ENCODE assay signal across 8 mouse cellular contexts in the genomic region with DNA sequence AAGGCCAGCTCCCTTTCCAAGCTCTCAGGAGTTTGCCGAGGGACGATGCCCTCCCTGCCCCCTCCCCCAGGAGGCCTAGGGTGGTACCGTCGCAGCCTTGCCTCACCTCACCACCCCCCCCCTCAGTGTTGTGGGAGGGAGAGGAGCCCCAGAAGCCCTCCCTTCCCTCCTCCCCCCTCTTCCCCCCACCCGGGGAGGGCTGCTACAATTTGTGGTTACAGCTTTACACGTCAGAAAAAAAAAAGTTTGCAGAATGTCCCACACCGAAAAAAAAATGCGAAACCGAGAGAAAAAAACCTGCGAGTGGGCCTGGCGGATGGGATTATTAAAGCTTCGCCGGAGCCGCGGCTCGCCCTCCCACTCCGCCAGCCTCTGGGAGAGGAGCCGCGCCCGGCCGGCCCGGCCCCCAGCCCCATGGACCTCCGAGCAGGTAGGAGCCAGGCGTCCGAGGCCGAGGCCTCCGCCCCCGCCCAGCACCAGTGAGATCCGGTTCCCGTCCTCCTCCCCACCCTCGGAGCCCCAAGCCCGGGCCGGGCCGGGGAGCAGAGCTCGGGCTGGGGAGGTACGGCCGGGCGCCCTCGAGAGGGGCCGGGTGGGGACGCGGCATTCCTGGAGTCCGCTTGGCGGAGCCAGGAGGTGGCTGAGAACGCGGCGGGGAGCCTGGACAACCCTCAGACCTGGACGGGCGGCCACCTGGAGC. TPM values are rescaled to one million over a fixed set of nuclear protein-coding genes. Genes with fewer than 3 reads are reported as not detected.
DNase-seq lines count a peak whose midpoint lies in the region; ATAC-seq and TF ChIP-seq lines count a peak whose summit lies in the region.

A gene (plus strand): TSS at position 168 of the 700 bp plus-strand sequence.
A gene (plus strand): TSS at position 287 of the 700 bp plus-strand sequence.

- H3K27ac ChIP-seq in ES-E14 (ENCODE audit: insufficient read depth, low read depth, low read length, poor library complexity, severe bottlenecking): no peak within 1 kb of the TSS
- peak within 1 kb of the TSS; percentile 87 for H3K27ac ChIP-seq in forebrain, embryonic 10.5 days
- H3K27ac ChIP-seq in hindbrain, postnatal 0 days: no peak within 1 kb of the TSS; the same call in 1 of the 2 replicates

- peak within 1 kb of the TSS; percentile 87 for H3K4me2 ChIP-seq in hindbrain, postnatal 0 days (ENCODE audit: low read depth, low read length)

- peak within 1 kb of the TSS; percentile 74 for H3K9ac ChIP-seq in ES-E14 (ENCODE audit: insufficient read depth, low read depth, low read length, poor library complexity, severe bottlenecking)
- peak within 1 kb of the TSS; percentile 61 for H3K9ac ChIP-seq in hindbrain, postnatal 0 days (replicated peaks; ENCODE audit: low read length)

- peak; percentile 92 for DNase-seq in CD4-positive helper T cell, adult 2 months (ENCODE audit: low read depth, low spot score)
- no peak for DNase-seq in ES-E14 (ENCODE audit: low read depth, low spot score)
- DNase-seq in forebrain, embryonic 10.5 days (ENCODE audit: extremely low spot score, low spot score): peak; percentile 42
- DNase-seq in hindbrain, postnatal 0 days (ENCODE audit: low spot score): no peak
- peak; percentile 72 for DNase-seq in lung, adult 2 months
- peak; percentile 50 for DNase-seq in retina, embryonic 14.5 days (ENCODE audit: low spot score)
- DNase-seq in layer of hippocampus, postnatal 36 days: no peak
- DNase-seq in frontal cortex, postnatal 25 days (ENCODE audit: low spot score in 2 of 2): no peak

- H3K9me3 ChIP-seq in ES-E14 (ENCODE audit: control insufficient read depth, insufficient read depth, low read depth, low read length): no peaks in the 10 kb centered on the region
- H3K9me3 ChIP-seq in forebrain, embryonic 10.5 days: no peaks in the 10 kb centered on the region
- no peaks in the 10 kb centered on the region for H3K9me3 ChIP-seq in hindbrain, postnatal 0 days (ENCODE audit: low read length)

- 0 out of 2 replicates have a peak, but pooled peaks have one; percentile 14 for TF ChIP-seq POLR2A in lung, adult 2 months (IDR thresholded peaks at IDR 0.05; ENCODE audit: borderline replicate concordance, extremely low read depth, low read depth, low read length)

- H3K27me3 ChIP-seq in forebrain, embryonic 10.5 days (ENCODE audit: poor library complexity, severe bottlenecking): peaks cover 88% of the 10 kb centered on the region
- H3K27me3 ChIP-seq in hindbrain, postnatal 0 days (ENCODE audit: insufficient read depth, low read length): peaks cover 12% of the 10 kb centered on the region

- peak; percentile 52 for ATAC-seq in hindbrain, postnatal 0 days

- WGBS in forebrain, embryonic 10.5 days: under 1% methylated on average over 47 of the region's 49 CpGs
- under 1% methylated on average over 46 of the region's 49 CpGs for WGBS in hindbrain, postnatal 0 days
- under 1% methylated on average over 49 of the region's 49 CpGs for WGBS in lung, adult 2 months

- no peak for TF ChIP-seq CTCF in hindbrain, postnatal 0 days (IDR thresholded peaks at IDR 0.05; ENCODE audit: low read depth)
- TF ChIP-seq CTCF in lung, adult 2 months (IDR thresholded peaks at IDR 0.05; ENCODE audit: insufficient read depth, low read length): no peak

- peak within 1 kb of the TSS; percentile 67 to 84 for H3K4me3 ChIP-seq in ES-E14 (ENCODE audit: insufficient read depth in 1 of 2, low read depth in 1 of 2, low read length in 2 of 2, poor library complexity in 1 of 2, severe bottlenecking in 1 of 2)
- peak within 1 kb of the TSS; percentile 74 for H3K4me3 ChIP-seq in forebrain, embryonic 10.5 days
- peak within 1 kb of the TSS; percentile 52 for H3K4me3 ChIP-seq in hindbrain, postnatal 0 days (ENCODE audit: low read length)
- peak within 1 kb of the TSS; percentile 63 for H3K4me3 ChIP-seq in lung, adult 2 months (replicated peaks; ENCODE audit: extremely low read depth, low read depth, low read length)

- no peaks in the 10 kb centered on the region for H3K36me3 ChIP-seq in ES-E14 (ENCODE audit: control insufficient read depth, insufficient read depth, low read length, poor library complexity, severe bottlenecking)
- no peaks in the 10 kb centered on the region for H3K36me3 ChIP-seq in forebrain, embryonic 10.5 days (replicated peaks)
- no peaks in the 10 kb centered on the region for H3K36me3 ChIP-seq in hindbrain, postnatal 0 days (ENCODE audit: insufficient read depth, low read length)

- H3K4me1 ChIP-seq in ES-E14 (ENCODE audit: control insufficient read depth in 2 of 2, insufficient read depth in 2 of 2, low read length in 2 of 2, poor library complexity in 1 of 2): peaks cover 2 to 14% of the 10 kb centered on the region in 2 experiments; a peak in 3 of 4 replicates
- peaks cover 71% of the 10 kb centered on the region for H3K4me1 ChIP-seq in forebrain, embryonic 10.5 days
- H3K4me1 ChIP-seq in hindbrain, postnatal 0 days (ENCODE audit: insufficient read depth, low read length): peaks cover 16% of the 10 kb centered on the region; the same call in 1 of the 2 replicates
- peaks cover 19% of the 10 kb centered on the region for H3K4me1 ChIP-seq in lung, adult 2 months (ENCODE audit: control insufficient read depth, insufficient read depth, low read length)

- in situ Hi-C loops in ES-E14 (cut with MboI; ENCODE audit: low sequenced_read_pairs in 2 of 2, unreplicated experiment in 2 of 2): no loop called here

TF ChIP-seq in ES-E14, 5 proteins besides CTCF, POLR2A, EP300 and RAD21:
- no peak for TF ChIP-seq MAFK (IDR thresholded peaks at IDR 0.05; ENCODE audit: insufficient read depth, low read depth, low read length)
- TF ChIP-seq CHD2 (IDR thresholded peaks at IDR 0.05; ENCODE audit: low read depth, low read length): no peak
- no peak for TF ChIP-seq HCFC1 (IDR thresholded peaks at IDR 0.05; ENCODE audit: borderline replicate concordance, insufficient read depth, low read length)
- TF ChIP-seq ZC3H11A (IDR thresholded peaks at IDR 0.05; ENCODE audit: borderline replicate concordance, low read depth, low read length): no peak
- no peak for TF ChIP-seq ZNF384 (IDR thresholded peaks at IDR 0.05; ENCODE audit: low read depth, low read length)

RNA-seq across cellular contexts. Expression of the first gene that starts in this region (rescaled TPM):
- total RNA-seq in ES-E14 (2012; rRNA removed): 2.2 and 2.7 TPM in 2 replicates
- 0.86 and 1.1 TPM in 2 replicates for polyA plus RNA-seq in forebrain, embryonic 10.5 days (2016; fragmentation: Nextera tagmentation; extraction: Ambion mirVana)
- 0.42 and 3.8 TPM in 2 replicates for total RNA-seq in hindbrain, postnatal 0 days (2014; rRNA removed)
- polyA plus RNA-seq in hindbrain, postnatal 0 days (2015; fragmentation: Nextera tagmentation; extraction: Ambion mirVana): 0.83 TPM in 2 replicates
- polyA plus RNA-seq in lung, adult 2 months (2012; rRNA removed): 34.0 and 42.0 TPM in 2 replicates
- under 1 TPM; 0.32 to 0.83 TPM for total RNA-seq in layer of hippocampus, postnatal 36 days (2021)

RNA-seq across cellular contexts. Expression of the second gene that starts in this region (rescaled TPM):
- total RNA-seq in ES-E14 (2012; rRNA removed): not detected in 2 replicates
- not detected in 2 replicates for polyA plus RNA-seq in forebrain, embryonic 10.5 days (2016; fragmentation: Nextera tagmentation; extraction: Ambion mirVana)
- not detected in 2 replicates for total RNA-seq in hindbrain, postnatal 0 days (2014; rRNA removed)
- polyA plus RNA-seq in hindbrain, postnatal 0 days (2015; fragmentation: Nextera tagmentation; extraction: Ambion mirVana): not detected in 2 replicates
- not detected in 2 replicates for polyA plus RNA-seq in lung, adult 2 months (2012; rRNA removed)
- not detected for total RNA-seq in layer of hippocampus, postnatal 36 days (2021)

Comparison
In these comparisons a context has a peak if more than half of its experiments do, and no peak if none do; other contexts are left out.
1. RNA of the first gene that starts in this region (polyA plus RNA-seq): 34.0 to 42.0 TPM in lung, adult 2 months; 0.86 to 1.1 TPM in forebrain, embryonic 10.5 days and 0.83 TPM in hindbrain, postnatal 0 days; every median in the first group is over 10 times any median in the second.
2. DNase-seq: peak in CD4-positive helper T cell, adult 2 months (single experiment), forebrain, embryonic 10.5 days (single experiment), lung, adult 2 months (single experiment) and retina, embryonic 14.5 days (single experiment); none in ES-E14 (single experiment), hindbrain, postnatal 0 days (single experiment), layer of hippocampus, postnatal 36 days (0 of 2) and frontal cortex, postnatal 25 days (0 of 2).
3. Peak in every context shown above with its lines, with median percentiles within 50 percentile points of each other: H3K4me3 ChIP-seq.